Mouse (Mus musculus): ENCODE measurements around the gene Man1b1. TPM values are rescaled to one million over a fixed set of nuclear protein-coding genes. Genes with fewer than 3 reads are reported as not detected.

The Man1b1 gene
- 21.4 TPM for polyA plus RNA-seq (2014; fragmentation: Illumina TruSeq; extraction: RNeasy Lipid Tissue Mini Kit (QIAGEN cat#74804); ENCODE audit: low read depth, low replicate concordance)

DNA sequence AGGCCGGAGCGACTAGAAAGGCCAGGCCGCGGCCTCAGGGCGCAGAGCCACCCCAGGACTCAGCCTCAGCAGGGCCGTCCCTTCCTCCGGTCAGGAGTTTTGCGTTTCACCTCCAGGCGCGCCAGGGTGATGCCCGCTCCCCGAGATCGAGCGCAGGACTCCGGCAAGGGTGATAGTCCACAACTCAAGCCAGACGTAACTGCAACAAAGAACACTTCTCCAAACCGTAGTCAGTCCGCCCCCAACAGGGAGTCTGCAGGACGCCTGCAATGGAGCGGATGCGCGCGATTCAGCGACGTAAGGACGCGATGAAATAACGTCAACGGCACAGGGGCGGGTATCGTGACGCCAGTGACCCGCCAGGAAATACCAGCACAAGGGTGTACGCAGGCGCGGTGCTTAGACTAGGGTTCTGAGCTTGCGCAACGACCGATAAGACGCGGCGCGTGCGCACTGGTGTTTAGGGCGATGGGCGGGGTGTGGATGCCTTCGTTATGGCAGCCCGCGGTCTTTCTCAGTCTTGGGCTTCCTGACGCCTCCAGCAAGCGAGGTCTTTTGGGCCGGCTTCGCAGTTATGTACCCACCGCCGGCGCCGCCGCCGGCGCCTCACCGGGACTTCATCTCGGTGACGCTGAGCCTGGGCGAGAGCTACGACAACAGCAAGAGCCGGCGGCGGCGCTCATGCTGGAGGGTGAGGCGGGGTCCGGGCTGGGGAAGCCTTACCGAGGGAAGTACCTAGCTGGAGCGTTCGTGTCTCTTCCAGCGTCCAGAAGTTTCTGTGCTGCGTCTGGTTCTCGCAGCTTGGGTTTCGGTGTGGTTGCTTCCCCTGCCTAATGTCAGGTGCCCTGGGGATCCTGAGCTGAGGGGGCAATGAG, at the start of gene Man1b1:
Gene Man1b1, plus strand, starts transcription at position 53 of the 875 bp plus-strand sequence.

DNA sequence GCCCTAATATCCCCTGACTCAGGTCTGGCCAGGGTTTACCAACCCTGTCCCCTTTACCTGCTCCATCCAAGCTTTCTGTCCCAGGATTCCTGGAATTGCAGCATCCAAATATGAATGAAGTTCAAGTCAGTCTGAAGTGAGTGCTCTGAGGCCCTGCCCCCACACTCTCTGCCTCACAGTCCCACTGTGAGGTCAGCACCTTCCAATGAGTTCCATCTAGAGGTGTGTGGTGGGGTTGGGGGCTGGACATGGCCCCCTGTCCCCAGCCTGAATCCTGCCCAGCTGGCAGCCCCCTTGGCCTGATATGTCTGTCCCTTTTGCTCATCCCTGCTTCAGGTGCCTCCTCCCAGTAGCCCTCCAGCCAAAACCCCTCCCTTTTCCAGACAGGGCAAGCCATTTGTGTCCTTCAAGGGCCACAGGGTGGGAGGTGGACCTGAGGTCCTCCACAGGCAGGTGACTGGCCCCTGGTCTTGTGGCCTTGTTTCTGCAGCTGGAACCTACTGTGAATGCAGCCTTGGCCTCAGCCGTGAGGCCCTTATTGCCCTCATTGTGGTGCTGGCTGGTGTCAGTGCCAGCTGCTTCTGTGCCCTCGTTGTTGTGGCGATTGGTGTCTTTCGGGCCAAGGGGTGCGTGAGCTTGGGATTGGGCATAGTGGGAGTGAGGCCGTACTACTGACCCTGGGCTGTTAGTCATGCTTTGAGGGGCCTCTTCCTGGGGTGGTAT, 44.0 kb upstream of the Man1b1 start, which contains the start of gene Tmem210:
Gene Tmem210, plus strand, starts transcription at position 219 of the 723 bp plus-strand sequence.

DNA sequence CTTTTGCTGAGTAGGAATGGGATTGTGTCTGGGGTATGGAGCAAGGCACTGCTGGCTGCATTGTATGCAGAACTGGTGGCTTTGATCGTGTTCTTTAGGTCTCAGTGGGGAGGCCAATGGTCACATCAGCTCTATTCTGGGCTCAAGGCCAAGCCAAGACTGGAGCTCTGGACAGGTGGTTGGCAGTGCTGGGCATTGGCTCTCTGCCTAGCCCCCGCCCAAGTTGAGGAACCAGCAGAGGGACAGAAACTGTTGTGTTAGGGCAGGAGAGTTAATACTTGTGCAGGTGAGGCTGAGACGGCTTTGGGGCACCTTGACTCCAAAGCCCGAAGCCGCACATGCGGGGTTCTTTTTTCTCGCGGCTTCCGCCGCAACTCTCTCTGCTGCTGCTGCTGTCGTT, 42.5 kb upstream of the Man1b1 start, which contains the start of gene Lrrc26:
Gene Lrrc26, plus strand, starts transcription at position 265 of the 400 bp plus-strand sequence.

DNA sequence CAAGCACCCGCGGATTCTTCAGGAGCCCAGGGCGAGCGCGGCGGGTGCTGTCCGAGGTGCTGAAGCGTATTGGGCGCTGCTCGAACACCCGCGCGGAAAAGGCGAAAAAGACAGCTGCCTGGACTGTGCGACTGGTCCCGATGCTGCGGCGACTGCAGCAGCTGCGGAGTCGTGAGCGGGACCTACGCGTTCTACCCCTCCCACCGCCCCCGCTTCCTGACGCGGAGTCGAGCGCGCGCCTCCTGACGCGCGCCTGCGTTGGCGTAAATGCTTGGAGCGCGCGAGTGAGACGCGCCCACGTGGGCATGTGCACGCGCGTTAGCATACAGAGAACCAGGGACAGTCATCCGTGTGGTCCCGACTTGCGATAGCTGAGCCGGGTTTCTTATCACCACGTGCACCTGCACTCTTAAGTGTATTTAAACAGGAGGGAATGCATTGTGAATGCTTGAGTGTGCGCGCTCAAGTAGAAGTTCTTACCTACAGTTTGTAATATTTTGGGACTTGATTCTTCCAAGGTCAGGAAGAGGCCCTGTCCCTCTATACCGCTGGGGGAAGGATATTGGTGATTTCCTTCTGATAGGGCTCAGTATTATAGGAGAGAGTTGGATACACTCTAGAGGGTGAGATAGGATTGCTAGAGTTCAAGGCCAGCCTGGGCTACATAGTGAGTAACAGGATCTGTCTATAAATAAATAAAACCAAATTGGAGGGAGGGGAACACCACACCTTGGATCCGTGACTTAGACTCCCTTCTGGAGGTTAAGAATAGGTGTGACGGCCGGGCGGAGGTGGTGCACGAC, 13.0 kb upstream of the Man1b1 start, which contains the start of gene Grin1:
Gene Grin1, minus strand, starts transcription at position 217 of the 803 bp plus-strand sequence.

DNA sequence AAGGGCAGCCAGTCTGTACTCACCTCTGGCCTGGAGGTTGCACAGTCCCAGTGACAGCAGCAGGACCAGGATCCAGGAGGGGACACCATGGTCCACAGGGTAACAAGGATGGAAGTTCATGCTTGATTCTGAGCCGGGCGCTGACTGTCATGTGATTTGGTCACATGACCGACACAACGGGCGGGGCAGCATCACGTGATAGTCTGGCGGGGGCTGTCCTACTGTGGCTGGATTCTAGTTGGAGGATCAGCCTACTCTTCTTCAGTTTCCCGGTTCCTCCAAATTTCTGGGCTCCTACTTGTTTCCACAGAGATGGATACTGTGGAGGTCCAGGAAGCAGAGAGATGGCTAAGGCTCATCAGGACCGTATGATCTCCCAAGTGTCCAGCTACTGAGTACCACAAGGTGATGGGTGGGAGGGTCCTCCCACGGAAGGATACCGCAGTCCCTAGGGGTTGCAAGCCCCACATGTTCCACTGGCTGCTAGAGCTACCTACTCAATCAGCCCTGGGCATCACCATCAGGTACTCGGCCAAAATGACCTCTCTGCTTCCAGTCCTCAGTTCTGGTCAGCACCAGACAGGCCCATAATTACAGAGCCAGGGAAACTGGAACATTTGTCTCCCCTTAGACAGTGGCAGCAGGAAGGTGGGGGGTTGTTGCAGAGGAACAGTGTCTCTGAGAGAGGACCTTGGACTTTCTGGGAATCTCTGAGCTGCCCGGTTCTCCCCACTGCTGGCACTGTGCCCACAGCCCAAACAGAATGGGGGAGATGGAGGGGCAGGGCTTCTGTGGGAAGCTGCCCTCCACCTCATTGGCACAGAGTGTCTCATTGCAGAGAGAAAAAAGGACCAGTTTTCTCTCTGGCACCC, 24.3 kb downstream of the Man1b1 start, which contains the start of gene Dpp7:
Gene Dpp7, minus strand, starts transcription at position 152 of the 872 bp plus-strand sequence.

DNA sequence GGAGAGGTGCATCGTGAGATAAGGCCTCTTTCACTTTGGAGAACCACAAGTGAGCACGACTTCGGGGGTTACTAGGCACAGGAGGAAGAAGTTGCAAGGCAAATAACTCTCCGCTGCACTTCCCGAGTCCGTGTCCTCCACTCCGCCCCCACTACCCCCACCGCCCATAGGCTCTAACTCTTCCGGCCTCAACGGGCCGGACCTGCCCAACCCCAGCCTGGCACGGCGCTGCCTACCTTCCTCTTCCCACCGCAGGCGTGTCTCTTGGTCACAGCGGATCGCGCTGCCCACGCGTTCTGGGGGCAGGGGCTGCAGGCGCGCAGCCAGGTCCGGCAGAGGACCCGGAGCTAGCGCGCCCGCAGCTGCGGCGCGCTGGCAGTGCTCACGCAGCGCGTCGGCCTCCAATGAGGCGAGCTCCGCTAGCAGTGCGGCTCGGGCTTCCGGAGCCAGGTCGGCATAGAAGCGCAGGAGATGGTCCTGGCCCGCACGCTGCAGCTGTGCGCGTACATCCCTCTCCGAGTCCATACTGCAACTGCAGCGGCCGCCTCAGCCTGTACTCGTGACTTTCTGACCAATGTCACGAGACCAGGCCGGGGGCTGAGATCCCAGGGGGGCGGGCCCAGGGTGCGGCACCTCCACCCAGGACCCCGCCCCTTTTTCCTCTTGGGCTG, 33.1 kb downstream of the Man1b1 start, which contains the start of gene Uap1l1:
Gene Uap1l1, minus strand, starts transcription at position 592 of the 671 bp plus-strand sequence.

DNA sequence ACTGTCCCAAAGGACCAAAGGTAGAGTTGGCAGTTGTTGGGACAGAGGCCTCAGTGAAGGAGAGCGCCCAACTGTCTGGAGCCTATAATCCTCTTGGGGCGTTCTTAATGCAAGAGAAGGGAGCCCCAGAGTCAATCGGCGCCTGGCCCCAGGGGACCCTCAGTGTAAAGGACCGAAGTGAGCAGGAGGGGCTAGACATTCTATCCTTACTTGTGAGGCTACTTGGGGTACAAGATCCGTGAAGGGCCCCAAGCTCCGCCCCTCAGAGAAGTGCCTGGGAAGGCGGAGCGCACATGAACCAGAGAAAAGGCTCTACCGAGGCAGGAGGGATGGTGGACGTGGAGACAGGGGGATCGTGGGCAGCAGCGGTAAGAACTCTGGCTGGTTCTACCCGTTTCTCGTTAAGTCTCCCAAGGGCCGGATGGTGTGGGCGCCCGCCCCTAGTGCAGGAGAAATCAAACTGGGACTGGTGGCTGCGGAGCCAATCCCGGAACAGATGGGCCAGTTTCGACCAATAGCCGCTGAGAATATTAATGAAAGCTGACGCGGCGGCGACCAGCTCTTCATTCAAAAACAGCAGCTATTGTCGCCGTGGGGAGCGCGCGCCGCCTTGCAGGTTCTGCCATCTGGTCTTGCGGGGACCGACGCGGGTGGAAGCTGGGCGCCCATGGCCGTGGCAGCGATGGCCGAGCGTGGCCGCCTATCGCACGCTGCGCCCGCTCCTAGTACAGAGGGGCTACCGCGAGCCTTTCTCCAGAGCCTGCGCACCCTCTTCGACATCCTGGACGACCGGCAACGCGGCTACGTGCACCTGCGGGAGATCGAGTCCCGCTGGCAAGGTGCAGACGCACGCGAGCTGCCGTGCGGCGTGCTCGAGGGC, 39.9 kb downstream of the Man1b1 start, which contains the start of gene Sapcd2:
Gene Sapcd2, plus strand, starts transcription at position 558 of the 880 bp plus-strand sequence.

DNA sequence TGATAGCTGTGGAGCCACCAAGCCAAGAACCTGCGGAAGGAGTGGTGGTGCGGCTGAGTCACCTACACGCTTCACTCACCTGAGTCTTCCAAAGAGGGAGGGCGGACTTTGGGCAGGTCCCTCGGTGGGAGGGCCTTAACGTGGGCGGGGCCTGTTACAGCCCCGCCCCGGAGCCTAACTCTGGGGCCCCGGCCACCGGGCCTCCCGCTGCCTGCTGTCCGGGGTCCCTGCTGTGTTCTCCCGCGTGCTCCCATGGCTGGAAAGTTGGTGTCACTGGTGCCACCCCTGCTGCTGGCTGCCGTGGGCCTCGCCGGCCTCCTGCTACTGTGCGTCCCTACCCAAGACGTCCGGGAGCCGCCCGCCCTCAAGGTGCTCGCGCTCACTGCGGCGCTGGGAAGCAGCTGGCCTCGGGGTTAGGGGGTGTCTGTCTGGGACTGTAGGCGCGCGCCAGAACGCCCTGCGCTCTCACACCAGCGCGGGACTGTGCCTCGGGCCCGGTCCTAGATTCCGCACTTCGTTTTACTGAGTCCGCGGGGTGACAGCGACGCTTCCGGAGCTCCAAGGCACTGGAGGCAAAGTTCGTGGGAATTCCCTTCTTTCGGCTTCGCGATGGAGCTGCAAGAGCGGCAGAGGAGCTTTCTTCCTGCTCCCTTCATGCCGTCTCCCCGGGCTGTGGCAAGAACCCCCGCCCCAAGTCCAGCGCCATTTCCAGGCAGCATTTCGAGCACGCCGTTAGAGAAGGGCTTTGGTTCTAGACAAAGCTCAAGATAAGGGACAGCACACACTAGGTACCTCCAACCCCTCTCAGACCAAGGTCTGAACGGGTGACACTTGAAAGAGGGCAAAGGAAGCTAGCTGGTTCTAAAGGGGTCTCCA, 63.8 kb downstream of the Man1b1 start, which contains the start of gene Entpd2:
Gene Entpd2, plus strand, starts transcription at position 154 of the 876 bp plus-strand sequence.

DNA sequence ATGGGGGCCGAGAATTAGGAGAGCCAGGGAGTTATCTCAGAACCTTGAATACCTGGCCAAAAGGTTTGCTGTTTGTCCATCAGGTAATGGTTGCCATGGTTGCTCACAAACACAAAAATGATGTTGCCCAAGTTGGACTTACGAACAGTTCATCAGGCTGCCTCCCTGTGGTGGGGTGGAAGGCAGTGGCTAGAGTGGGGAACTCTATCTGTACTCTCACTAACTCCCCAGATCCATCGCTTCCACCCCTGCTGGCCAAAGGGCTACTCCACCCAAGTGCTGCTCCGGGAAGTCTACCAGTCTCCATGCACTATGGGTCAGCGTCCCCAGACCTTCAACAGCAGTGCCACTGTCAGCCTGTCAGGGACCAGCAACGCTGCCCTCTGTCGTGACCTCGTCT, 66.9 kb downstream of the Man1b1 start, which contains the start of gene Npdc1:
Gene Npdc1, plus strand, starts transcription at position 301 of the 400 bp plus-strand sequence.

Other genes with a start within 250 kb of the Man1b1 start
- not detected for gene Noxa1, start 237.2 kb upstream of the Man1b1 start, polyA plus RNA-seq (2014; fragmentation: Illumina TruSeq; extraction: RNeasy Lipid Tissue Mini Kit (QIAGEN cat#74804); ENCODE audit: low read depth, low replicate concordance)
- gene Nrarp, start 151.6 kb upstream of the Man1b1 start, polyA plus RNA-seq (2014; fragmentation: Illumina TruSeq; extraction: RNeasy Lipid Tissue Mini Kit (QIAGEN cat#74804); ENCODE audit: low read depth, low replicate concordance), result 9.5 TPM
- 4.8 TPM for gene Tor4a, start 135.5 kb upstream of the Man1b1 start, polyA plus RNA-seq (2014; fragmentation: Illumina TruSeq; extraction: RNeasy Lipid Tissue Mini Kit (QIAGEN cat#74804); ENCODE audit: low read depth, low replicate concordance)
- gene Nelfb, start 120.8 kb upstream of the Man1b1 start, polyA plus RNA-seq (2014; fragmentation: Illumina TruSeq; extraction: RNeasy Lipid Tissue Mini Kit (QIAGEN cat#74804); ENCODE audit: low read depth, low replicate concordance), result 34.5 TPM
- not detected for gene Stpg3, start 117.7 kb upstream of the Man1b1 start, polyA plus RNA-seq (2014; fragmentation: Illumina TruSeq; extraction: RNeasy Lipid Tissue Mini Kit (QIAGEN cat#74804); ENCODE audit: low read depth, low replicate concordance)
- gene Fam166a, start 113.6 kb upstream of the Man1b1 start, polyA plus RNA-seq (2014; fragmentation: Illumina TruSeq; extraction: RNeasy Lipid Tissue Mini Kit (QIAGEN cat#74804); ENCODE audit: low read depth, low replicate concordance), result not detected
- 275 TPM for gene Tubb4b, start 107.6 kb upstream of the Man1b1 start, polyA plus RNA-seq (2014; fragmentation: Illumina TruSeq; extraction: RNeasy Lipid Tissue Mini Kit (QIAGEN cat#74804); ENCODE audit: low read depth, low replicate concordance)
- not detected for gene Slc34a3, start 98.0 kb upstream of the Man1b1 start, polyA plus RNA-seq (2014; fragmentation: Illumina TruSeq; extraction: RNeasy Lipid Tissue Mini Kit (QIAGEN cat#74804); ENCODE audit: low read depth, low replicate concordance)
- gene Rnf224, start 95.6 kb upstream of the Man1b1 start, polyA plus RNA-seq (2014; fragmentation: Illumina TruSeq; extraction: RNeasy Lipid Tissue Mini Kit (QIAGEN cat#74804); ENCODE audit: low read depth, low replicate concordance), result not detected
- not detected for gene Rnf208, start 90.1 kb upstream of the Man1b1 start, polyA plus RNA-seq (2014; fragmentation: Illumina TruSeq; extraction: RNeasy Lipid Tissue Mini Kit (QIAGEN cat#74804); ENCODE audit: low read depth, low replicate concordance)
- gene Cysrt1, start 89.9 kb upstream of the Man1b1 start, polyA plus RNA-seq (2014; fragmentation: Illumina TruSeq; extraction: RNeasy Lipid Tissue Mini Kit (QIAGEN cat#74804); ENCODE audit: low read depth, low replicate concordance), result not detected
- gene AL732309.1, start 85.5 kb upstream of the Man1b1 start, polyA plus RNA-seq (2014; fragmentation: Illumina TruSeq; extraction: RNeasy Lipid Tissue Mini Kit (QIAGEN cat#74804); ENCODE audit: low read depth, low replicate concordance), result 6.4 TPM
- gene Tmem203, start 76.9 kb upstream of the Man1b1 start, polyA plus RNA-seq (2014; fragmentation: Illumina TruSeq; extraction: RNeasy Lipid Tissue Mini Kit (QIAGEN cat#74804); ENCODE audit: low read depth, low replicate concordance), result 9.8 TPM
- 3.3 TPM for gene Tprn, start 69.7 kb upstream of the Man1b1 start, polyA plus RNA-seq (2014; fragmentation: Illumina TruSeq; extraction: RNeasy Lipid Tissue Mini Kit (QIAGEN cat#74804); ENCODE audit: low read depth, low replicate concordance)
- gene Ssna1, start 59.9 kb upstream of the Man1b1 start, polyA plus RNA-seq (2014; fragmentation: Illumina TruSeq; extraction: RNeasy Lipid Tissue Mini Kit (QIAGEN cat#74804); ENCODE audit: low read depth, low replicate concordance), result 49.1 TPM
- gene Anapc2, start 59.9 kb upstream of the Man1b1 start, polyA plus RNA-seq (2014; fragmentation: Illumina TruSeq; extraction: RNeasy Lipid Tissue Mini Kit (QIAGEN cat#74804); ENCODE audit: low read depth, low replicate concordance), result 42.7 TPM
- gene Tmem210, start 44.2 kb upstream of the Man1b1 start, polyA plus RNA-seq (2014; fragmentation: Illumina TruSeq; extraction: RNeasy Lipid Tissue Mini Kit (QIAGEN cat#74804); ENCODE audit: low read depth, low replicate concordance), result not detected
- not detected for gene Lrrc26, start 42.4 kb upstream of the Man1b1 start, polyA plus RNA-seq (2014; fragmentation: Illumina TruSeq; extraction: RNeasy Lipid Tissue Mini Kit (QIAGEN cat#74804); ENCODE audit: low read depth, low replicate concordance)
- not detected for gene Grin1, start 13.2 kb upstream of the Man1b1 start, polyA plus RNA-seq (2014; fragmentation: Illumina TruSeq; extraction: RNeasy Lipid Tissue Mini Kit (QIAGEN cat#74804); ENCODE audit: low read depth, low replicate concordance)
- 6.7 TPM for gene Dpp7, start 24.0 kb downstream of the Man1b1 start, polyA plus RNA-seq (2014; fragmentation: Illumina TruSeq; extraction: RNeasy Lipid Tissue Mini Kit (QIAGEN cat#74804); ENCODE audit: low read depth, low replicate concordance)
- gene Uap1l1, start 33.3 kb downstream of the Man1b1 start, polyA plus RNA-seq (2014; fragmentation: Illumina TruSeq; extraction: RNeasy Lipid Tissue Mini Kit (QIAGEN cat#74804); ENCODE audit: low read depth, low replicate concordance), result 8.8 TPM
- not detected for gene Sapcd2, start 40.0 kb downstream of the Man1b1 start, polyA plus RNA-seq (2014; fragmentation: Illumina TruSeq; extraction: RNeasy Lipid Tissue Mini Kit (QIAGEN cat#74804); ENCODE audit: low read depth, low replicate concordance)
- gene Entpd2, start 63.5 kb downstream of the Man1b1 start, polyA plus RNA-seq (2014; fragmentation: Illumina TruSeq; extraction: RNeasy Lipid Tissue Mini Kit (QIAGEN cat#74804); ENCODE audit: low read depth, low replicate concordance), result 16.2 TPM
- 36.7 TPM for gene Npdc1, start 67.0 kb downstream of the Man1b1 start, polyA plus RNA-seq (2014; fragmentation: Illumina TruSeq; extraction: RNeasy Lipid Tissue Mini Kit (QIAGEN cat#74804); ENCODE audit: low read depth, low replicate concordance)
- not detected for gene Fut7, start 90.9 kb downstream of the Man1b1 start, polyA plus RNA-seq (2014; fragmentation: Illumina TruSeq; extraction: RNeasy Lipid Tissue Mini Kit (QIAGEN cat#74804); ENCODE audit: low read depth, low replicate concordance)
- gene Abca2, start 96.4 kb downstream of the Man1b1 start, polyA plus RNA-seq (2014; fragmentation: Illumina TruSeq; extraction: RNeasy Lipid Tissue Mini Kit (QIAGEN cat#74804); ENCODE audit: low read depth, low replicate concordance), result 33.3 TPM
- gene Clic3, start 124.5 kb downstream of the Man1b1 start, polyA plus RNA-seq (2014; fragmentation: Illumina TruSeq; extraction: RNeasy Lipid Tissue Mini Kit (QIAGEN cat#74804); ENCODE audit: low read depth, low replicate concordance), result 1.3 TPM
- gene Paxx, start 128.8 kb downstream of the Man1b1 start, polyA plus RNA-seq (2014; fragmentation: Illumina TruSeq; extraction: RNeasy Lipid Tissue Mini Kit (QIAGEN cat#74804); ENCODE audit: low read depth, low replicate concordance), result 27.9 TPM
- 1,706 TPM for gene Ptgds, start 137.7 kb downstream of the Man1b1 start, polyA plus RNA-seq (2014; fragmentation: Illumina TruSeq; extraction: RNeasy Lipid Tissue Mini Kit (QIAGEN cat#74804); ENCODE audit: low read depth, low replicate concordance)
- gene Lcn12, start 161.6 kb downstream of the Man1b1 start, polyA plus RNA-seq (2014; fragmentation: Illumina TruSeq; extraction: RNeasy Lipid Tissue Mini Kit (QIAGEN cat#74804); ENCODE audit: low read depth, low replicate concordance), result not detected
- gene Fbxw5, start 168.4 kb downstream of the Man1b1 start, polyA plus RNA-seq (2014; fragmentation: Illumina TruSeq; extraction: RNeasy Lipid Tissue Mini Kit (QIAGEN cat#74804); ENCODE audit: low read depth, low replicate concordance), result 77.7 TPM
- 4.2 TPM for gene C8g, start 169.4 kb downstream of the Man1b1 start, polyA plus RNA-seq (2014; fragmentation: Illumina TruSeq; extraction: RNeasy Lipid Tissue Mini Kit (QIAGEN cat#74804); ENCODE audit: low read depth, low replicate concordance)
- 13.2 TPM for gene Traf2, start 214.6 kb downstream of the Man1b1 start, polyA plus RNA-seq (2014; fragmentation: Illumina TruSeq; extraction: RNeasy Lipid Tissue Mini Kit (QIAGEN cat#74804); ENCODE audit: low read depth, low replicate concordance)
- gene Edf1, start 225.5 kb downstream of the Man1b1 start, polyA plus RNA-seq (2014; fragmentation: Illumina TruSeq; extraction: RNeasy Lipid Tissue Mini Kit (QIAGEN cat#74804); ENCODE audit: low read depth, low replicate concordance), result 280 TPM
- gene Mamdc4, start 242.5 kb downstream of the Man1b1 start, polyA plus RNA-seq (2014; fragmentation: Illumina TruSeq; extraction: RNeasy Lipid Tissue Mini Kit (QIAGEN cat#74804); ENCODE audit: low read depth, low replicate concordance), result 1.7 TPM
- 91.0 TPM for gene Phpt1, start 242.9 kb downstream of the Man1b1 start, polyA plus RNA-seq (2014; fragmentation: Illumina TruSeq; extraction: RNeasy Lipid Tissue Mini Kit (QIAGEN cat#74804); ENCODE audit: low read depth, low replicate concordance)
- gene Ajm1, start 249.4 kb downstream of the Man1b1 start, polyA plus RNA-seq (2014; fragmentation: Illumina TruSeq; extraction: RNeasy Lipid Tissue Mini Kit (QIAGEN cat#74804); ENCODE audit: low read depth, low replicate concordance), result 0.08 TPM